Mouse (Mus musculus): ENCODE results near the gene Tbc1d2.

DNA sequence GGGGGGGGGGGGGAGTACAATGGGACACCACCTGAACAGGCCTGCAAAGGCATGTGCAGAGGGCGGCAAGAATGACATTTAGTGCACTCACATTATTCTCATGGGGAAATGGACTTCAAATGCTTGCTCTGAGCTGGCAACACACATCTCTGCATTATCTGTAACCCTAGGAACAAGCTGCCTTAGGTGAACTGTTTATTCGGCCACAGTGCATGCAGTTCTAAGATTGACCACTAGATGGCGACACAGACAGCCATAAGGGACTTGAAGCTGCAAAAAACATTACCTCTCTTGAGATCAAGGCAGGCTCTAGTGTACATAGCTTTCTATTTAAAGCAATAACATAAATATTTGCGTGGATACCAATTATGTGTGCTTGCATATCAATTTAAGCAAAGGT is 38.8 kb downstream of the Tbc1d2 start:
- TF ChIP-seq CTCF (conservative IDR thresholded peaks at IDR 0.05; ENCODE audit: low read length): peak; percentile 99
- TF ChIP-seq NANOG (IDR thresholded peaks at IDR 0.05; ENCODE audit: borderline replicate concordance, low read length): no peak
- no peak for TF ChIP-seq POU5F1 (IDR thresholded peaks at IDR 0.05; ENCODE audit: borderline replicate concordance, low read length)
